In genomic region chr8:117801443-117802298, GRCm38 (mm10) we compare ENCODE assay signal across 8 mouse cellular contexts. TPM values are rescaled to one million over a fixed set of nuclear protein-coding genes. Genes with fewer than 3 reads are reported as not detected.
DNase-seq lines count a peak whose midpoint lies in the region; ATAC-seq and TF ChIP-seq lines count a peak whose summit lies in the region.

Gene Mphosph6, minus strand, starts transcription at chr8:117801943.

- no peak for TF ChIP-seq EP300 in ES-Bruce4 (IDR thresholded peaks at IDR 0.05; ENCODE audit: insufficient read depth, low read depth, low read length)
- no peak for TF ChIP-seq EP300 in liver, postnatal 0 days (IDR thresholded peaks at IDR 0.05; ENCODE audit: low read depth)

- H3K9me3 ChIP-seq in ES-Bruce4 (replicated peaks; ENCODE audit: control insufficient read depth, insufficient read depth, low read length, poor library complexity, severe bottlenecking) = no peaks in the 10 kb centered on the region
- no peaks in the 10 kb centered on the region for H3K9me3 ChIP-seq in forebrain, embryonic 13.5 days (replicated peaks)
- no peaks in the 10 kb centered on the region for H3K9me3 ChIP-seq in liver, postnatal 0 days (ENCODE audit: low read length)
- no peaks in the 10 kb centered on the region for H3K9me3 ChIP-seq in neural tube, embryonic 14.5 days (ENCODE audit: control insufficient read depth, low read length)

- no peak for TF ChIP-seq CTCF in ES-Bruce4 (IDR thresholded peaks at IDR 0.05; ENCODE audit: low read depth, low read length)
- peak; percentile 31; the same call in 1 of the 2 replicates for TF ChIP-seq CTCF in liver, postnatal 0 days (IDR thresholded peaks at IDR 0.05; ENCODE audit: low read depth)

- H3K9ac ChIP-seq in ES-Bruce4 (ENCODE audit: low read depth, poor library complexity, severe bottlenecking) = peak within 1 kb of the TSS; percentile 76
- peak within 1 kb of the TSS; percentile 82 for H3K9ac ChIP-seq in forebrain, embryonic 13.5 days
- H3K9ac ChIP-seq in liver, postnatal 0 days (replicated peaks) = peak within 1 kb of the TSS; percentile 85
- peak within 1 kb of the TSS; percentile 77 for H3K9ac ChIP-seq in neural tube, embryonic 14.5 days (replicated peaks; ENCODE audit: low read depth, low read length)

- no peaks in the 10 kb centered on the region for H3K27me3 ChIP-seq in ES-Bruce4 (ENCODE audit: control insufficient read depth, insufficient read depth, low read length, poor library complexity, severe bottlenecking)
- no peaks in the 10 kb centered on the region for H3K27me3 ChIP-seq in forebrain, embryonic 13.5 days
- no peaks in the 10 kb centered on the region for H3K27me3 ChIP-seq in liver, postnatal 0 days (ENCODE audit: insufficient read depth, low read length)
- H3K27me3 ChIP-seq in neural tube, embryonic 14.5 days (ENCODE audit: control insufficient read depth, insufficient read depth, low read length) = no peaks in the 10 kb centered on the region

- H3K4me2 ChIP-seq in forebrain, embryonic 13.5 days = peak within 1 kb of the TSS; percentile 66
- peak within 1 kb of the TSS; percentile 88 for H3K4me2 ChIP-seq in liver, postnatal 0 days (ENCODE audit: low read depth, low read length)
- H3K4me2 ChIP-seq in neural tube, embryonic 14.5 days (ENCODE audit: low read depth, low read length) = peak within 1 kb of the TSS; percentile 79

- peak within 1 kb of the TSS; percentile 52 for H3K27ac ChIP-seq in ES-Bruce4 (ENCODE audit: insufficient read depth, low read length)
- H3K27ac ChIP-seq in forebrain, embryonic 13.5 days = peak within 1 kb of the TSS; percentile 81
- H3K27ac ChIP-seq in liver, postnatal 0 days (ENCODE audit: low read depth) = peak within 1 kb of the TSS; percentile 93
- peak within 1 kb of the TSS; percentile 73 for H3K27ac ChIP-seq in neural tube, embryonic 14.5 days (ENCODE audit: low read depth, low read length)

- no peaks in the 10 kb centered on the region for H3K4me1 ChIP-seq in ES-Bruce4 (ENCODE audit: control insufficient read depth, insufficient read depth, low read length)
- H3K4me1 ChIP-seq in forebrain, embryonic 13.5 days = peaks cover 26% of the 10 kb centered on the region
- H3K4me1 ChIP-seq in liver, postnatal 0 days (ENCODE audit: insufficient read depth) = peaks cover 17% of the 10 kb centered on the region
- H3K4me1 ChIP-seq in neural tube, embryonic 14.5 days (ENCODE audit: control insufficient read depth, insufficient read depth, low read length) = peaks cover 6% of the 10 kb centered on the region; the same call in 1 of the 2 replicates

- whole genome bisulfite sequencing in forebrain, embryonic 13.5 days = under 1% methylated on average over 65 of the region's 65 CpGs
- under 1% methylated on average over 65 of the region's 65 CpGs for WGBS in large intestine, adult 2 months
- WGBS in liver, postnatal 0 days (ENCODE audit: insufficient replicate concordance) = under 1% methylated on average over 64 of the region's 65 CpGs
- WGBS in neural tube, embryonic 14.5 days = under 1% methylated on average over 65 of the region's 65 CpGs

- H3K4me3 ChIP-seq in ES-Bruce4 (ENCODE audit: low read depth, low read length) = peak within 1 kb of the TSS; percentile 80
- peak within 1 kb of the TSS; percentile 76 for H3K4me3 ChIP-seq in forebrain, embryonic 13.5 days
- H3K4me3 ChIP-seq in liver, postnatal 0 days (ENCODE audit: low read depth, low read length) = peak within 1 kb of the TSS; percentile 94
- peak within 1 kb of the TSS; percentile 73 for H3K4me3 ChIP-seq in neural tube, embryonic 14.5 days (ENCODE audit: low read depth, low read length)

- peaks cover 11% of the 10 kb centered on the region for H3K36me3 ChIP-seq in ES-Bruce4 (ENCODE audit: control insufficient read depth, insufficient read depth, low read length, poor library complexity, severe bottlenecking)
- peaks cover 21% of the 10 kb centered on the region for H3K36me3 ChIP-seq in forebrain, embryonic 13.5 days (ENCODE audit: poor library complexity, severe bottlenecking)
- peaks cover 16% of the 10 kb centered on the region for H3K36me3 ChIP-seq in liver, postnatal 0 days (replicated peaks; ENCODE audit: insufficient read depth, low read length)
- no peaks in the 10 kb centered on the region; the same call in 1 of the 2 replicates for H3K36me3 ChIP-seq in neural tube, embryonic 14.5 days (ENCODE audit: control insufficient read depth, insufficient read depth, low read length)

- intact Hi-C loops in heart, postnatal 10 days (cut with DNase I) = no loop called here

- peak; percentile 97 to 98 for DNase-seq in heart, postnatal 10 days
- peak; percentile 93 for DNase-seq in large intestine, adult 2 months (ENCODE audit: low read depth, low spot score)
- peak; percentile 98 for DNase-seq in liver, postnatal 0 days
- DNase-seq in testis, postnatal 10 days (ENCODE audit: low spot score) = peak; percentile 99

- TF ChIP-seq POLR2A in ES-Bruce4 (IDR thresholded peaks at IDR 0.05; ENCODE audit: insufficient read depth, low read length) = peak; percentile 92

- peak; percentile 87 for ATAC-seq in cerebellum, adult (ENCODE audit: insufficient number of reproducible peaks, low FRiP score, low TSS enrichment)
- ATAC-seq in forebrain, embryonic 13.5 days = peak; percentile 99
- ATAC-seq in liver, postnatal 0 days = peak; percentile 97
- peak; percentile 99 for ATAC-seq in neural tube, embryonic 14.5 days (ENCODE audit: low read depth)

RNA-seq across cellular contexts. Expression of gene Mphosph6, which starts in this region (rescaled TPM):
- 88.0 and 98.3 TPM in 2 replicates for polyA plus RNA-seq in ES-Bruce4 (2011; ENCODE audit: insufficient read depth, insufficient read length, low read depth, missing spikeins)
- polyA plus RNA-seq in forebrain, embryonic 13.5 days (2015; fragmentation: Nextera tagmentation; extraction: Ambion mirVana) = 48.7 and 50.5 TPM in 2 replicates
- 10 to 100 TPM; 13.0 to 14.1 TPM for total RNA-seq in heart, postnatal 10 days (2021)
- polyA plus RNA-seq in large intestine, adult 2 months (2012; rRNA removed) = 6.0 and 6.7 TPM in 2 replicates
- 17.2 and 18.7 TPM in 2 replicates for polyA plus RNA-seq in liver, postnatal 0 days (2015; fragmentation: Nextera tagmentation; extraction: Ambion mirVana)
- polyA plus RNA-seq in neural tube, embryonic 14.5 days (2014; fragmentation: Nextera tagmentation; extraction: Ambion mirVana) = 33.3 and 36.7 TPM in 2 replicates

Comparison
In these comparisons a context has a peak if more than half of its experiments do, and no peak if none do; other contexts are left out.
1. Peak in every context shown above with its lines: DNase-seq, ATAC-seq, H3K4me3 ChIP-seq and H3K27ac ChIP-seq.